Mouse (Mus musculus) kidney, adult 18-20 months (tissue): ENCODE results near the gene Ppp2r5e.

Experiments
- DNase-seq: peaks from one replicate; pipeline ENCODE4 v3.0.0; 2021

Gene Ppp2r5e

DNA sequence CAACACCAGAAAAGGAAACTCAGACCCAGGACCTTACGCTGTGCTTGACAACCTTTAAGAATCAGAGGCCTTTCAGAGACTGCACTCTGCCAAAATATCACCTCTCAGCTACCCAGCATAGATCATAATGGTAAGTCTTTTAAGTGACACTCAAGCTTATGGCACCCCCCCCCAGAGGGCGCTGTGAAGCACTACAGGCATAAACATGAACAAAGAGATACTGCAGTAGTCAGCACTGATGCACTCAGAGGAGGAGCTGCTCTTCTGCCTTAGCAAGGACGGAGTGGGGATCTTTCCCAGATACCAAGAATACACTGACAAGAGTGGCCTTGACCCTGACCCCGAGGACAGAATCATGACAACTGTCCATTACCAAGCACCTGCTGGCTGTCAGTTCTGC, 23.8 kb downstream of the Ppp2r5e start:
- peak; percentile 49 for DNase-seq

DNA sequence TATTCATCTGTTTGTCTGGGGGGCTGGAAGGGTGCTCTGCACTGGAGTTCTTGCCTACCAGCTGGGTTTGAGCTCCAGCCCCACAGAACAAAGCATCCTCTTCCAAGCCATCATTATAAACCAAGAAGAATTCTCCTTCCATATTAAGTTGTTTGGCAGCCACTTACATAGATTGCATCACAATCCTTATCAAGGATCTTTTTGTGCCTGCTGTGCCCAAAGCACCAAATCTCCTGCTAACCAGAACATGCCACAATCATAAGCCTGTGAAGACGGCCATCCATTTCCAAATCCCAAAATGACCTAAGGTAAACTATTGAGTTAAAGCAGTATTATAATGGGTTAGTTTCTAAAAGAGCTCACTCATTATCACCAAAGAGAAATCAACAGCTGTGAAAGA, 25.9 kb downstream of the Ppp2r5e start:
- DNase-seq, result no peak

DNA sequence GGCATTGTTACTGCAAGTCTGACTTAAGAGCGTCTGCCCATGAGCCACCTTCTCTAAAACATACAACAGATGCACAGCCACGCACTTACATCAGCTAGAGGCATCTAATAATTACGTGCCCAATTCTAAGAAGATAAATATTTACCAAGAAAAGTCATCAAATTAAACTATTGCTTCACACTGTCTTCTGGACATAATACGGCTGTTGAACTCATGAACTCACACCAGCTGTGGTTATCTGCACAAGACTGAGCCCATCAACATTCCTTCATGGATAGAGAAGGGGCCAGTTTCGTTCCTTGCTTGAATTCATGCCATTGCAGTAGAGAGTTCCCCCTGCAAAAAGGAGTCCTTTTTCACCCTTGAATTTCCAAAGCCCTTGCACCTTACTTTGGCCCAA, 28.3 kb downstream of the Ppp2r5e start:
- no peak for DNase-seq

DNA sequence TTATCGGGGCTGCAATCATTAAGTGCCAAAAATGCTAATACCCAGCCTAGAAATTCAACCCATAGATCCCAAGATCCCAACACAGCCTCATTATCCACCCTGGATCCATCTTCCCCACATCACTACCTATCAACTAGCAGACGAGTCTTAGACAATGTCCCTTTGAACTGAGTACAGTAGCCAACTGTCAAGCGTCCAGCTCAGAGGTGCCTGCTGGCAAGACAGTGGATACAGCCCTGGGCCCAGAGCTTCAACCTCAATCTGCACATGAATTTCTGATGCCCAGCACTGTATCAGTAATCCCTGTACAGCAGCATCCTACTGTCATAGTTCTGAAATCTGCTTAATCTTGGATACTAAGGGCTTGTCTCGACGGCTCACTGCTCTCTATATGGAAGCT, 30.3 kb downstream of the Ppp2r5e start:
- DNase-seq, result no peak

DNA sequence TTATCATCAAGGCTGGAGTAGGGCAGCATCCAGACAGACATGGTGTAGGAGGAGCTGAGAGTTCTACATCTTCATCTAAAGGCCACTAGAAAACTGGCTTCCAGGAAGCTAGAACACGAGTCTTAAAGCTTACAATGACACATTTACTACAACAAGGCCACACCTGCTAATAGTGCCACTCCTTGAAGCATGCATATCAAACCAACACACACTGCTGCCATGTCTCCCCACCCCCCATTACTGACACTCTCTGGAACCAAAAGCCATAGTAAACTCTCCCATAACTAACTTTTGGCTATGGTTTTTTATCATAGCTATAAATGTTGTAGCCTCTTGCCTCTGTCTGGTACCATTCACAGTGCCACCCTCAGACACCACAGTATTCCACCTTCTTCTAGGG, 31.5 kb downstream of the Ppp2r5e start:
- DNase-seq, result no peak

DNA sequence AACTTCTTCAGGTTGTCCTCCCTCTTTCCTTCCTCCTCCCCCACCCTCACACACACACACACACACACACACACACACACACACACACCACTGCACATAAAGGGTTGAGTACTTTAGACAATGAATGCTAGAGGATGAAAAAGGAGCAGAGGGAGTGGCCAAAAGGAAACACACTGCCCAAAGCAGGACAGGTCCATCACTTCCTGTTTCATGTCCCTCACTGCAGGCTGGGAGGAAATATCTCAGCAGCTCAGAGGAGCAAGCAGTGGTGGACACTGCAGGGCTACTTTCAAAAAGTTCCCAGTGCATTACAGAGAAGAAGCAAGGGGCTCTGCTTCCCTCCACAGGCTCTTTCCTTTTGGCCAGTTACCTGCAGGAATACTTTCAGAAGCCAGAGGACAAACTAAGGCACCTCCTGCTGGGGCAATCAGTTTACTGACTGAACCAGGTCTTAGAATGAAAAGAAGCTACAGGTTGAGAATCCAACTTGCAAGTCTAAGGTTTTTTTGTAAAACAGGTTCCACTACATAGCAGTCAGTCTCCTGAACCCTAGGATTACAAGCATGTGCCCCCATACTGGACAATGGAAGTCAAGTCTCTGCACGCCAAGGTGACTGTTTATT, 32.9 kb downstream of the Ppp2r5e start:
- no peak for DNase-seq

DNA sequence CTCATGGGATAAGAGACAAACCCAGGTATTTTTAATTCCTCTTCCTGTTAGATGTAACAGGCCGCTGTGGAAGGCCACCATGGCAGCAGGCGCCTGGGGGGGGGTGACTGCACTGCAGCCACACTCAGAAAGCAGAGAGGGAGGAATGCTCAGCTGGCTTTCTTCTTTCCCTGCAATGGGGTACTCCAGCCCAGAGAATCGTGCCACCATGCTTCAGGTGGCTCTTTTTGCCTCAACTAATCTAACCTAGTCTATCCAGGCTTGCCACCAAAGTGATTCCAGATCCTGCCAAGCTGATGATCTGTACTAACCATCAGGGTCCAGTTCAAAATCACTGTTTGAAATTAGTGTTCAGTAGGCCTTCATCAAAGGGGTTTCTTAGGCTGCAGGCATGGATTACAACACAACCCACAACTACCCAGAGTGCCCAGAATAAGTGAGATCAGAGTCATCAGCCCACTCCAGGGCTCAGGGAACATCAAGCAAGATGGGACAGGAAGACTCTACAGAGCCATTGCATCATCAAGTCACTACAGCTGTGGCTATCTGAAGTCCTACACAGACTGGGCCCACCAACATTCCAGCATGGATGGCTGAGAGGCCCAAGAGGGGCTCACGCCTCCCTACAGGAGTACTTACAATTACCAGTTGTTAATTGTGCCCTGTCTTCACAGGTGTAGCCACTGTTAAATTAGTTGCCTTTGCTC, 35.2 kb downstream of the Ppp2r5e start:
- DNase-seq, result no peak

DNA sequence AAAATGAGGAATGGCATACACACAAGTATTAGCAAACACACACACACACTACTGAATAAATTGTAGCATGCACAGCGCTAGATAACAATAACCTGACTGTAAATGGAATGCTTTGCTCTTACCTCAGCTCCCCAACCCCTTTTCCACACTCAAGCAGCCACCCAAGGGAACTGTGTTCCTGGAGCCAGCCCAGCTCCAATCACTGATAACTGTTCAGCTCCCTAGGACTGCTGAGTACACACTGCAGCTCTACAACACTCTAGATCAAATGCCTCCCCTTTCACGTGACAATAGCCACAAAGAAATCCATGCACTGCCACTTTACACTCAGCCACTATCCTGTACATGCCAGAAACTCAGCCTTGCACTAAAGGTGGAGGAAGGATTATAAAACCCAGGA, 36.8 kb downstream of the Ppp2r5e start:
- DNase-seq, result no peak

DNA sequence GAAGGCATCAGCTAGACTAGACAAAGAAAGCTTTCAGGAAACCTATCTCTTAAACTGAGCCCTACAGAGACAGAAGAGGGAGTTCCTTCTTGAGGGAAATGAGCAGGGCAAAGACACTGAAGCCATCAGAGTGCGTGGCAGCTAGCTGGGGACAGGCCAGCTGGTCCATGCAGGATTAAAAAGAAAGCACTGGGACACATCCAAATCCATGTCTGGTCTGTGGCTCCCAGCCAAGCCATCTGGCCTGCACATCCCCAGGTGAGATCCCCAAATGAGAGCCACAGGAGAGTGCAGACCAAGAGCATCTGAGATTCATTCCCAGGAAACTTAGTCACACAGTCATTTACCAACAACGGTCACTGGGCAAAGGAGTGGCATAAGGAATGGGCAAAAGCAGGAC, 38.2 kb downstream of the Ppp2r5e start:
- no peak for DNase-seq

DNA sequence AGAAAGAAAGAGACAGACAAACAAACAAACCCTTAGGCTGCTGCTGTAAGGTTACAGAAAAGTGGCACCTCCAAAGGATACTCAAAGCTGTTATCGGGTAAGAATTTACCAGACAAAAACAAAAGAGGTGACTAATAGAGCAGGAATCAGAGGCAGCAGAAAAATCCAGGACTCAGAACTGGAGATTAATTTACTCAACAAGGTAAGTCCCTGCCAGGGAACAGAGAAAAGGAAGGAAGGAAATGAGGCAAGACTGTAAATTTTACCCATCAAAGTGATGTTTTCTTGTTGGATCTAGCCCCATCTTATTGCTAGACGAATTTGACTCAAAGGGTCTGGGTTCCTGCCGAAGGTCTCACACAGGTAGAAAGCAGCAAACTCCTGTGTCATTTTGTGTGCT, 41.0 kb downstream of the Ppp2r5e start:
- no peak for DNase-seq

DNA sequence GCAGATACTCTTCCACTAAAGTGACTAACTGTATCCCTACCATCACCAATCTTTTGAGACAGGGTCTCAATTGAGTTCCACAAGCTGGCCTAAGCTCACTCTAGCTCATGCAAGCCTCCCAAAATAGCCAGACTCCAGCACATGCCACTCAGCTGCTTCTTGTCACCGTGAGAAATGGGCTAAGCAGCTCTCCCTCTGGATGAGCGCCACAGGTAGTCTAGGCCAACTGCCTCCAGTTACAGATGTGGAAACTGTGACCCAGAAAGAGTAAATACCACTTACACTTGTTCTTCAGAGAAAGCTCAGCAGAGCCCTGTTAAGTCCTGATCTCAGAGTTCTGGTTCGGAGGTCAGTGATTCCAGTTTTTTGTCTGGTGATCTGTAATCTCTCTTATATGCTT, 43.7 kb downstream of the Ppp2r5e start:
- no peak for DNase-seq

DNA sequence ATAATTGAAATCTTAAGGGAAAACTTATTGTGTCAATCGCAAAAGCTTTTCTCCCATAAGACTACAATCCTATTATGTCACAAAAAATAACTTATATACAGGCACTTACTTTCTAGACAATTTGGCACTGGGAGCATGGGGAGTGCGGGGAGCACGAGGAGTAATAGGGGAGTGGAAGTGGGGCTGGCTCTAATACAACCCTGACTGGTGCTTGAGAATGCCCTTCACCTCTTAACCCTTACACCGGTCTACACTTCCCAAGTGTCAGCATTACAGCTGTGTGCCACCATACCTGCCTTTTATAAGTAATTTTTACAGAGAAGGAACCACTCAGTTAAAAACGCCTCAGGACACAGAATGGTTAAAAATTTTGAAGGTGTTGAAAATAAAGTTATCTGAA, 44.4 kb downstream of the Ppp2r5e start:
- no peak for DNase-seq

DNA sequence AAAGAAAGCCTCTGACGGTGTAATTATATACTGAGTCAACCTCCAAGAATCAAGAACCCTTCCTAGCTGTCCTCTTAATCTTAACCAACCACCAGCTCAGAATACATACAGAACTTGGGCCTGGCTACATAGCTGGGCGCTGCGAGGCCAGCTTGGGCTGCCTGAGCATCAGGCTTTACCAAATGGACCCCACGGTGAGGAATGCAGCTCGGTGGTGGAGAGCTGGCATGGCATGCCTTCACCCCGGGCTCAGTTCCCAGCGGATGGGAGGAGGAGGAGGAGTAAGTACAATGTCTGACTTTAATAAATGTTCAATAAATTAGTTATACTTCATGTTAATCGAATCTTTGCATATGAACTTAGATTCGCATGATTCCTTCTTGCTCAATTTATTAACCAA, 47.0 kb downstream of the Ppp2r5e start:
- DNase-seq, result no peak

DNA sequence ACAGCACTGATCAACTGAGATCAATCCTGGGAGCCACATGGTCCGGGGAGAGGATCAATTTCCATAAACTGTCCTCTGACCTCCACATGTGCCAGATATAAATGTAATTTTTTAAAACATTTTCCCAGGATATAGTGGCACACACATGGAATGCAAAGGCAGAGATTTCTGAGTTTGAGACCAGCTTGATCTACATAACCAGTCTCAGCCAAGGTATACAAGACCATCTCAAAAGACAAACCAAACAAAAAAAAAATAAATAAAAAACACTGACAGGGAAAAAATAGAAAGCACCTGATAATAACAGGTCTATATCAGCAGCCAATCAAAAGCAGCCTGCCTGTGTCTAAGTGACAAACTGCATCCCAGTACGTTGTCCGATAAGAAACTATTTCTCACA, 48.9 kb downstream of the Ppp2r5e start:
- no peak for DNase-seq

DNA sequence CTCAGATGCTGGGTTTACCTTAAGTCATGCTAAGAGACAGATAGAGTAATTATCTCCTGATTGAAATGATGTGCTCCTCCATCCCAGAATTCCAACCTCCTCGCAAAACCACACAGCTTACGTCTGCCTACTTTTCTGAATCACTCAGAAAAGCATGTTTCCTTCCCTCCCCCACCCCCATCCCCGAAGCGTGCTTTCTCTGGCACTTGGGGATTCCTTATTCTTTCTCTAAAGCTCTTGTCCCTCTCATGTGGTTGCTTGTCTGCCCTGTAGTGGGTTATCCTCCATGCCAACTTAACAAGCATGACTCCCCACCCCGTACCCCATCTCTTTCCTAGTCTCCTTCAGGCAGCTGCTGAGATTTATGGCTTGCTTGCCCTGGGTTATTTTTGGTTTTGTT, 49.8 kb downstream of the Ppp2r5e start:
- no peak for DNase-seq

DNA sequence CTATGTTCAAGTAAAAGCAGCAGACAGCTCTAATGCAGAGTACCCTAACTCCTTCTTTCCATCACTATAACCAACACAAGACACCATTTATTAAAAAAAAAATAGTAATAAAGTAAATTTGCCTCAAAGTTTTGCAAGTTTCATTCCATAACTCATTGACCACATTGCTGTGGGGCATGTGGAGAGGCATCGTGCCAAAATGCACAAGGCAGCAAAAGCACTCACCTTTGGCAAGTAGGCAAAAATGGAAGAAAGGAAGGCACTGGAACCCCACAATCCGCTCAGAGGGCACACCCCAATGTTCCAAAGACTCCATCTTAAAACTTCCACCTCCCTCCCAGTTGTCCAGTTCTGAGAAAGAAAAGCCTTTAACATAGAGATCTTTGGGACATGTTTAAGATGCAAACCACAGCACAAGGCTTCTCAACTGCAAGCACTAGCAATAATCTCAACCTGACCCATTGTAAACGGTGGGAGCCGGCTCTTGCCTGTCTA, 50.6 kb downstream of the Ppp2r5e start:
- DNase-seq, result no peak

DNA sequence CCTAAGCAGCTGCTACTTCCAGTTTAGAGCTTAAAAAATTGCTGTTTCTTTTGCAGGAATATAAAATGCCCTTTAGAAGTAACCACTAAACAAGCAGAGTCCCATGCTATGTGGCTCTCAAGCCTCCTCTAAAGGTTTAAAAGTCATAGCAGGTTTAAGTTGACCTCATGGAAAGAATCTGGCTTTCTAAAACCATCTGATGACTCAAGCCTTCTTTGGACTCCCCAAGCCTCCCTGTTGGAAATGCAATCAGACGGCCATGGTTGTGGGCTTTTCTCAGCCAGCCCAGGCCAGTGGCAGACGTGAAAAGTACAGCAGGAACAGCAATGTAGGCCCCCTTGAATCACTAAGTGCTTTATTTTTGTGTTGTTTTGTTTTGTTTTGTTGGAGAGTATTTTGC, 51.4 kb downstream of the Ppp2r5e start:
- no peak for DNase-seq

DNA sequence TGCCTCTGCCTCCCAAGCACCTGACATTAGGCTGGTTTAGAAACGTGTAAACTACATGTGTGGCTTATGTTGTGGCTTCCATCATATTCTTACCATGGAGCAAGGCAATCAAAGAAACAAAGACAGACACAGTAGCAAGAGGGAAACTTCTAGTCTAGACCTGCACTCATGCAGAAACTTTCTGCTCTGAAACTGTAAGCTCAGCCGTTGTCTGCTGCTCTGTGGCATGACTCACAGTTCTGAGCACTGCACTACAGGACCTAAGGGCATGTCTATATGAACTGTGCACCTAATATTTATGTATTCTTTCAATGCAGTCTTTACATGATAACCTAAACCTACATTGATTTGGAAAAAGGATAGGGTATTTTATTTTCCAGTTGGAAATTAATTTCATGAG, 51.8 kb downstream of the Ppp2r5e start:
- DNase-seq, result no peak

DNA sequence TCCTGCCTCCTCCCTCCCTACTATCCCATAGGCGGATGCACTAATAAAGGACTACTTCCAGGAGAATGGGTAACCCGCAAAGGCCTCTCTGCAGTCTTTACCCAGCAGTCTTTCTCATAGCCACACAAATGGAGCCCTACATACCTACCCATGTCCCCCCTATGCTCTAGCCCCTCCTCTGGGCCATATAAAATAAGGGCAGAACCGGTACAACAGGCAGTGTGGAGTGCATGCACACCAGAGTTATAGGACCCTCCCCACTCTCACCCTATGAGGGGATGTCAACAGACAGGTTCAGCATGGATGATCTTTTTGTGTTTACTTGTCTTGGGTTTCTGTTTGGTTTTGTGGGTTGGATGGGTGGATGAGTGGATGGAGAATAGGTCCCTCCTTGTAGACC, 52.7 kb downstream of the Ppp2r5e start:
- no peak for DNase-seq

DNA sequence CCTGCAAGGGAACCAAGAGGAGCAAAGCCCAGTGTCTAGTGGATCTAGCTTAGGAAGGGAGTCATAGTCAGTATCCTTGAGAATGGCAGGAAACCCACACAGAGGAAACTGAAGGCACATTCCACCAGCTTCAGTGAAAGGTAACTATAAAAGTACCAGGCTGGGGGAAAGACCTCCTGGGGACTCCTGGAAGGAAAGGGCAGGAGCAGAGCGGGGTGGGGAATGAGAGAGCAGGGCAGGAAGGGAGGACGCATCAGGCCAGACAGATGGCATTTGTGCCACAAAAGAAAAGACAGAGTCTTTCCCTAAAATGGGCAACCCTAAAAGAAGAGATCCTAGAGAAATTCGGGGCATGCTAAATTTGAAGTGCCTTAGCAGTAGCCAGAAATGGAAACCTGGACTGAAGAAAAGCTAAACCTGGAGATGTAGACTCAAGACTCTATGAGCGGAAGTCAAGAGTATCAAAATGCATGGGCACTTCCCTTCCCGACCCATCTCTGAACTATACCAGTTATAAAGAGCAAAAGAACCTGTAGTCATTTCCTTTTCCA, 55.3 kb downstream of the Ppp2r5e start:
- no peak for DNase-seq

DNA sequence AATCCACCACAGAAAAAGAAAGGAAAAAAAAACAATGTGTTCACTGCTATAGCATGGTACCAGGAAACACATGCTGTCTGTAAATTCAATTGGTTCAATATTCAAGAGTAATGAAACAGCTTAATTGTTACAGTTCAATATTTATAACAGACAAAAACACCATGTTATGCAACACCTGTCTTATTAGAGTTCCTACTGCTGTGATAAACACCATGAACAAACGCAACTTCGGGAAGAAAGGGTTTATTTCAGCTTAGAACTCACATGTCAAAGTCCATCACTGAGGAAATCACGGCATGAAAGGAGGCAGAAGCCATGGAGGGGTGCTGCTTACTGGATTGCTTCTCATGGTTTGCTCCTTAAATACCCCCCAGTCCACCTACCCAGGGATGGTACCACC, 56.8 kb downstream of the Ppp2r5e start:
- DNase-seq, result no peak

DNA sequence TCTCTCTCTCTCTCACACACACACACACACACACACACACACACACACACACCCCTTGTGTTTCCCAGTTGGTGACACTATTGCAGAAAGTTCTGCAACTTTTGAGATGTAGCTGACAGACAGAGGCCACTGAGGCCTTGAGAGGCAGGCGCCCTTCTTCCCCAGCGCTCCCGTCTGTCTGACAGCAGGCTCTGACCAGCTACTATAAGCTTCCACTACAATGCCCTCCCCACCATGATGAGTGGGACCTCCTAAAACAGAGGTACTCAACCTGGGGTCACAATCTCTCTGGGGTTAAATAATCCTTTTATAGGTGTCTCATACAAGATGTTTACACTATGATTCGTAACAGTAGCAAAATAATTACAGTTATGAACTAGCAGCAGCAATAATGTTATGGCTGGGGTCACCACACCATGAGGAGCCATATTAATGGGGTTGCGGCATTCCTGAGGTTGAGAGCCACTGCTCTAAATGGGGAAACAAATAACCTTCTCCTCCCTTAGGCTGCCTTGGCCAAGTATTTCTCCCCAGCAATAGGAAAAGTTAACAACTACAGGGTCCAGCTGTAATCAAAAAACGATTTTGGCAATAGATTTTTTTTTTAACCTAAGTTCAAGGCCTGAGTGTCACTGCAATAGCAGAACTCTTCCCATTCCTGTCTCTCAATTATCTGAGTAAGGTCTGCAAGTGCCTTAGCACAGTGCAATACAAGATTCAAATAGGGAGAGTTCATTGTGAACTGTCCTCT, 58.2 kb downstream of the Ppp2r5e start:
- no peak for DNase-seq

DNA sequence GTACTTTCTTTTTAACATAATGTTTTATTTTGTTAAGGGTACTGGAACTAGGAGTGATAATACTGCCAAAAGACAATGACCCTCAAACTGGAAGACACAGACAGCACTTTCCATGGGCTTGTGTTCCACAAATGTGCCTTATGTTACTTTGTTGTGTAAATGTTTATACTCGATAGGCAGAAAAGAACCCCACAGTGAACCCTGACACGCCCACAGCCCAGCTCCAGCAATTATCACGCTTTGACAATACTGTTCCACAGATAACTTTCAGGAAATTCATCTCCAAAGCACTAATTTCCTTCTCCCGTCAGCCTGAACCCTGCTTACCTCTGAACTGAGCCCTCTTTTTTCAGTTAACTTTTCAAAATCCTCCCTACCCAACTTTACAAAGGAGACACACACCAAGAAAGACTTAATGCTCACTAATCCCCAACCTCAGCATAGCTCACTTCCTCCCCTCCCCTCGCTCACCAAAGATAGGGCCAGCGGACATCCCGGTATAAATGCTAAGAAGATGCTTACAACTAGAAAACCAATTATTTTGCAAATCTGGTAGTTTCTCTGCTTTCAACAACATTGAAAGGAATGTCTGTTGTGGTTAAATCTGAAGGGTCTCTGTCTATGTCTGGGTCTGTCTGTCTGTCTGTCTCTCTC, 58.9 kb downstream of the Ppp2r5e start:
- DNase-seq, result no peak
